Mouse (Mus musculus): Measurements from ENCODE around the gene Hnrnpul2. TPM values are rescaled to one million over a fixed set of nuclear protein-coding genes. Genes with fewer than 3 reads are reported as not detected.
"Not testable (repeated sequence)": the region's sequence is repeated elsewhere in the genome, so short reads cannot be mapped to it uniquely, and the experiment has no call there.

Gene Hnrnpul2
- polyA plus RNA-seq, 1 experiment from 2014 or later, result 6.8 TPM

GRCm38 (mm10) chr19:8821146-8821545 is 1.3 kb downstream of the Hnrnpul2 start:
- Histone ChIP-seq H3K4me2 (replicated peaks) (peak overlapping the region; percentile 97), H3K9ac (peak overlapping the region; percentile 98), H3K36me3 (peaks cover 39% of the 10 kb centered on the region), H3K27ac (peak overlapping the region; percentile 99; the same call in 1 of the 2 replicates), H3K4me3 (peak overlapping the region; percentile 98), H3K9me3 (replicated peaks) (no peaks in the 10 kb centered on the region), H3K4me1 (peaks cover 40% of the 10 kb centered on the region), H3K27me3 (no peaks in the 10 kb centered on the region)
- 1% methylated on average over 7 of the region's 7 CpGs for WGBS
- ATAC-seq (ENCODE audit: low FRiP score), result no peak

- Histone ChIP-seq H3K27ac (no peak overlapping the region), H3K9ac (peak overlapping the region; percentile 98), H3K4me2 (replicated peaks) (peak overlapping the region; percentile 97), H3K36me3 (peaks cover 46% of the 10 kb centered on the region), H3K4me3 (peak overlapping the region; percentile 98), H3K4me1 (peaks cover 28% of the 10 kb centered on the region), H3K27me3 (no peaks in the 10 kb centered on the region), H3K9me3 (replicated peaks) (no peaks in the 10 kb centered on the region)
- 69% methylated on average over 8 of the region's 8 CpGs for WGBS
- no peak for ATAC-seq (ENCODE audit: low FRiP score)
Measured at GRCm38 (mm10) chr19:8822696-8823095, 2.9 kb downstream of the Hnrnpul2 start.

GRCm38 (mm10) chr19:8829660-8830059 is 9.8 kb downstream of the Hnrnpul2 start, which contains the start of gene AC129217.1:
Gene AC129217.1, plus strand, starts transcription at chr19:8829773.
- no peak for ATAC-seq (ENCODE audit: low FRiP score)
- H3K9me3 ChIP-seq (replicated peaks), result no peaks in the 10 kb centered on the region
- no peak within 1 kb of the TSS for H3K4me3 ChIP-seq
- H3K27ac ChIP-seq, result no peak within 1 kb of the TSS
- no peaks in the 10 kb centered on the region for H3K27me3 ChIP-seq
- 92% methylated on average over 8 of the region's 8 CpGs for WGBS
- no peak within 1 kb of the TSS for H3K9ac ChIP-seq
- no peaks in the 10 kb centered on the region for H3K4me1 ChIP-seq
- H3K36me3 ChIP-seq, result peaks cover 93% of the 10 kb centered on the region
- H3K4me2 ChIP-seq (replicated peaks), result no peak within 1 kb of the TSS

DNA sequence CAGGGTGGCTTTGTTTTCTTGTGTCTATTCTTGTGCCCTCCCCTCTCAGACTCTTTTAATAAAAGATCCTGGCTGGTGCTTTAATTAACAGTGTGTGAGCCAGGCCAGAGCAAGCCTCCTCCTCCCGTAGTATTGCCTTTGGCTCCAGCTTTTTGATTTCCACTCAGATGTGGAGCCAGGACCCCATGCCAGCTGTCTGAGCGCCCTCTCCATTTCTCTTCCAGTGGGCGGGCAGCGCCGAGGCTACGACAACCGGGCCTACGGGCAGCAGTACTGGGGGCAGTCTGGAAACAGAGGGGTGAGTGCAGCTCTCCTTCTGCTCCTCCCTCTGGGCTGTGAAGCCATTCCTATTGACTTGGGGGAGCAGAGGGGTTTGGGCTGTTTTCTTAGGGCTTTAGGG is 10.9 kb downstream of the Hnrnpul2 start:
- H3K27ac ChIP-seq, result no peak overlapping the region
- H3K4me2 ChIP-seq (replicated peaks), result no peak overlapping the region
- H3K27me3 ChIP-seq, result no peaks in the 10 kb centered on the region
- H3K4me3 ChIP-seq, result no peak overlapping the region
- no peaks in the 10 kb centered on the region for H3K4me1 ChIP-seq
- WGBS, result 93% methylated on average over 8 of the region's 8 CpGs
- H3K9ac ChIP-seq, result no peak overlapping the region
- no peaks in the 10 kb centered on the region for H3K9me3 ChIP-seq (replicated peaks)
- ATAC-seq (ENCODE audit: low FRiP score), result no peak
- H3K36me3 ChIP-seq, result peaks cover 93% of the 10 kb centered on the region

GRCm38 (mm10) chr19:8831262-8831661 is 11.5 kb downstream of the Hnrnpul2 start:
- peaks cover 92% of the 10 kb centered on the region for H3K36me3 ChIP-seq
- no peak for ATAC-seq (ENCODE audit: low FRiP score)
- WGBS, result 83% methylated on average over 11 of the region's 11 CpGs

DNA sequence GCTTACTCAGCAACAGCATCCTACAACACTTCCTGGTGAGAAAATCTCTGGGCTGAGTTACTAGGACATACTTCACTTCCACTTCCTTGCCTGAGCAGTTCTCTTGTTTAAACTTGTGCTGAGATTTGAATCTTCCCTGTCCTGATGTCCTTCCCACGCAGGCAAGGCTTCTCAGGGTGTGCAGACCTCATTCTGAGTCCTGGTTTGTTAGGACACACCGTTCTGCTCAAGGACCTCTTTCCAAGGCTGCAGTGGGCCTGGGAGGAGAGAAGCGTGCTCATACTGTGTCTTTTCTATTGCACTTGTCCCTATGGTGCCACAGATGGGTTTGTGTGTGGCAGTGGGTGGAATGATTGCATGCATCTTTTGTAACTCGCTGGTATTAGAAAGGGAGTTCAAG is 13.2 kb downstream of the Hnrnpul2 start:
- H3K27me3 ChIP-seq, result no peaks in the 10 kb centered on the region
- no peak for ATAC-seq (ENCODE audit: low FRiP score)
- no peak overlapping the region for H3K27ac ChIP-seq
- peaks cover 78% of the 10 kb centered on the region for H3K36me3 ChIP-seq
- no peak overlapping the region for H3K9ac ChIP-seq
- no peaks in the 10 kb centered on the region for H3K9me3 ChIP-seq (replicated peaks)
- H3K4me3 ChIP-seq, result no peak overlapping the region
- peaks cover 3% of the 10 kb centered on the region; the same call in 1 of the 2 replicates for H3K4me1 ChIP-seq
- no peak overlapping the region for H3K4me2 ChIP-seq (replicated peaks)
- 96% methylated on average over 4 of the region's 4 CpGs for WGBS

More at GRCm38 (mm10) chr19:8831262-8831661, 11.5 kb downstream of the Hnrnpul2 start:
- Histone ChIP-seq H3K4me1 (0 out of 2 replicates have a peak, but pooled peaks cover 1% of the 10 kb centered on the region), H3K27me3 (no peaks in the 10 kb centered on the region), H3K9me3 (replicated peaks) (no peaks in the 10 kb centered on the region), H3K4me3 (no peak overlapping the region), H3K4me2 (replicated peaks) (no peak overlapping the region), H3K9ac (no peak overlapping the region), H3K27ac (no peak overlapping the region)

DNA sequence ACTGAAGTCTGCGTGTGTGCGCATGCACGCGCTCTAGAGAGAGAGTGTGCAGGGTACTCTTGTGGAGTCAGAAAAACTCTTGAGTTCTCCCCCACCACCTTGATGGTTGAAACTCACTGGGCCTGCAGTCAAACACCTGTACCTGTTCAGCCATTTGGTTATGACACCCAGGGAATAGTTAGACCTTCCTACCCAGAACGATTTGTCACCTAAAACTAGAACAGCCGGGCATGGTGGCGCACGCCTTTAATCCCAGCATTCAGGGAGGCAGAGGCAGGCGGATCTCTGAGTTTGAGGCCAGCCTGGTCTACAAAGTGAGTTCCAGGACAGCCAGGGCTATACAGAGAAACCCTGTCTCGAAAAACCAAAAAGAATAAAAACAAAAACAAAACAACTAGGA is 16.5 kb downstream of the Hnrnpul2 start:
- not testable (repeated sequence) for ATAC-seq (ENCODE audit: low FRiP score); H3K9ac ChIP-seq; H3K4me3 ChIP-seq; H3K9me3 ChIP-seq (replicated peaks); H3K27me3 ChIP-seq; H3K4me2 ChIP-seq (replicated peaks)
- Histone ChIP-seq H3K36me3 (peaks cover 48% of the 10 kb centered on the region), H3K4me1 (peaks cover 28% of the 10 kb centered on the region), H3K27ac (peak overlapping the region; percentile 98; the same call in 1 of the 2 replicates)
- WGBS, result 98% methylated on average over 10 of the region's 10 CpGs

GRCm38 (mm10) chr19:8837251-8837791 is 17.5 kb downstream of the Hnrnpul2 start, which contains the start of gene Bscl2:
Gene Bscl2, plus strand, starts transcription at chr19:8837467.
- peaks cover 42% of the 10 kb centered on the region for H3K36me3 ChIP-seq
- H3K9me3 ChIP-seq (replicated peaks), result no peaks in the 10 kb centered on the region
- peak; percentile 76 for ATAC-seq (ENCODE audit: low FRiP score)
- 1% methylated on average over 38 of the region's 38 CpGs for WGBS
- peak within 1 kb of the TSS; percentile 45 for H3K4me3 ChIP-seq
- H3K9ac ChIP-seq, result peak within 1 kb of the TSS; percentile 84
- peaks cover 29% of the 10 kb centered on the region for H3K4me1 ChIP-seq
- H3K4me2 ChIP-seq (replicated peaks), result peak within 1 kb of the TSS; percentile 75
- H3K27ac ChIP-seq, result peak within 1 kb of the TSS; percentile 98
- no peaks in the 10 kb centered on the region for H3K27me3 ChIP-seq

- 16% methylated on average over 15 of the region's 15 CpGs for WGBS
- ATAC-seq (ENCODE audit: low FRiP score), result 0 out of 2 replicates have a peak, but pooled peaks have one; percentile 18
- peak overlapping the region; percentile 98 for H3K27ac ChIP-seq
- peak overlapping the region; percentile 84 for H3K9ac ChIP-seq
- no peaks in the 10 kb centered on the region for H3K9me3 ChIP-seq (replicated peaks)
- peak overlapping the region; percentile 75 for H3K4me2 ChIP-seq (replicated peaks)
- H3K4me3 ChIP-seq, result peak overlapping the region; percentile 45
- H3K27me3 ChIP-seq, result no peaks in the 10 kb centered on the region
- H3K36me3 ChIP-seq, result peaks cover 40% of the 10 kb centered on the region
- H3K4me1 ChIP-seq, result peaks cover 29% of the 10 kb centered on the region
Measured at GRCm38 (mm10) chr19:8838041-8838730, 18.4 kb downstream of the Hnrnpul2 start.

DNA sequence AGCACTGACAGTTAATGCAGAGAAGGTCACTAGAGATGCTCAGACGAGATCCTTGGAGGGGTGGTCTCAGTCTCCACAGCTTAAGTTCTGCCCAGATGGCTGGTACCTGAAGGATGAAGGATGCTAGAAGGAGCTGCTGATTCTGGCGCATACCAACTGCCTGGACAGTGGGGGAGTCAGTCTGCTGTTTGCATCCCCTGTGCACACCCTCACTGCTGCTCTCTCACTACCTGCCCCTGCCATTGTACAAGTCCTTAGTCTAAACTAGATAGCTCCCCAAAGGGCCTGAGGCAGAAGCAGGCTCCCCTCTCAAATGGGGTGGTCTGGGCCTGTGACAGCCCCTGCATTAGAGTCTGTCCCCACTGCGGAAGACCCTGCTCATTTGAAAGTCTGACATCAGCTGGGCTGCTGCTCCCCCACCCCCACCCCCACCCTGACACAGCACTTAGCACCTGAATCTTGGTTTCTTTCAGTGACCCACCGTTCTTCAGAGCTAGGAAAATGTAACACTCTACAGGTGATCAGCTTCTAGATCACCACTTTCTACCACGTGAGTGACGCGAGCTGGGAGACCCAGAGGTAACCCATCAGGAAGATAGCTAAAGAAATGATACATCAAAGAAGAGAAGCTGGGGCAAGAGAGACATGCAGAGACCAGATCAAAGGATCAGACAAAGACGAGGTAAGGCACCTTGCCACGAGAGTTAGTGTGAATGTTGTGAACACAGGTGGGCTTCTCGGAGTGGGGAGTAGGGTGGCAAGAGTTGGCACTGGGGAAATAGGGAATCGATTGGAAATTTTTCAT is 19.5 kb downstream of the Hnrnpul2 start, which contains the start of gene Gng3:
Gng3 (minus strand) TSS at position 92 of the 805 bp plus-strand sequence.
- Histone ChIP-seq H3K4me1 (peaks cover 29% of the 10 kb centered on the region), H3K9me3 (replicated peaks) (no peaks in the 10 kb centered on the region), H3K9ac (peak within 1 kb of the TSS; percentile 84), H3K27me3 (no peaks in the 10 kb centered on the region), H3K36me3 (peaks cover 32% of the 10 kb centered on the region), H3K27ac (peak within 1 kb of the TSS; percentile 98), H3K4me3 (peak within 1 kb of the TSS; percentile 45), H3K4me2 (replicated peaks) (peak within 1 kb of the TSS; percentile 75)
- 41% methylated on average over 11 of the region's 11 CpGs for WGBS
- ATAC-seq (ENCODE audit: low FRiP score), result peak; percentile 90

DNA sequence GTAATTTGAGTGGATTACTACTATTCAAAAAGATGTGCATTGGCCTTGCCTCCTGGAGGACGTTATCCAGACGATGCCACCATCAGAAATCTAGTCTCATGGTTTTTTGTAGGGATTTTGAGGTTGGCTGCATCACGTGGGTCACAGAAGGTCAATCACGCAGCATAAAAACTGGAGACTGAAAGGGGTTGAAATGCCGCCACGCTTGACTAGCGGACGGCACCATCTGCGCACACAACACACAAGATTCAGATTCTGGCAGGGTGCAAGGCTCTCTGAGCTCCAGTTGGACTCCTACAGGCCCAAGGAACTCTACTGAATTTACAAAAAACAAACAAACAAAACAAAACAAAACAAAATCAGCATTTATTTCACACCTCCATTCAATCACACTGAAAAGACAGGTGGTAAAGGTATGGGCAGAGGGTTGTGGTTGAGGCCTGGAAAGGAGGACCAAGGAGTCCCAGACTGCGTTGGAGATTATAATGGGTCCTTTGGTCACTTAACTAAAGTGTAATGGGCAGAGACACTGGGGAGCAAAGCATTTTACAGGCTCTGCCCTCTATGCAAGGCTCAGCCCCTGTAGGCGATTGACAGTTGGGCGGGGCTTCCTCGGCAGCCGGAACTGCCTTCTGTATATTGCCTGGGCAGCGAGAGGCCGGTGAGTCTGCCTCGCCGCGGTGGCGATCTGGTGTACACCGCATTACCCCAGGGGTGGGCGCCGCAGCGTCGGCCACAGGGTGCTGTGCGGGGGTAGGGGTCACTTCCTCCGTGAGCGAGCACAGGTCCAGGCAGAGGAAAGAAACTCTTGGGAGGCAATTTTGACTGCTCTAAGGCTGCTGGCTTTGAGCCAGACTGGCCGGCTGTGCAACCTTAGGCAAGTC is 20.3 kb downstream of the Hnrnpul2 start:
- H3K36me3 ChIP-seq, result peaks cover 25% of the 10 kb centered on the region
- H3K27ac ChIP-seq, result peak overlapping the region; percentile 98
- H3K4me1 ChIP-seq, result peaks cover 29% of the 10 kb centered on the region
- 16% methylated on average over 29 of the region's 29 CpGs for WGBS
- H3K4me3 ChIP-seq, result peak overlapping the region; percentile 45
- H3K4me2 ChIP-seq (replicated peaks), result peak overlapping the region; percentile 75
- H3K9me3 ChIP-seq (replicated peaks), result no peaks in the 10 kb centered on the region
- peak overlapping the region; percentile 84 for H3K9ac ChIP-seq
- H3K27me3 ChIP-seq, result no peaks in the 10 kb centered on the region
- peak; percentile 34 for ATAC-seq (ENCODE audit: low FRiP score)

Data from hindbrain, embryonic 12.5 days (tissue).